Mouse (Mus musculus): ENCODE measurements around the gene AI481877.

DNA sequence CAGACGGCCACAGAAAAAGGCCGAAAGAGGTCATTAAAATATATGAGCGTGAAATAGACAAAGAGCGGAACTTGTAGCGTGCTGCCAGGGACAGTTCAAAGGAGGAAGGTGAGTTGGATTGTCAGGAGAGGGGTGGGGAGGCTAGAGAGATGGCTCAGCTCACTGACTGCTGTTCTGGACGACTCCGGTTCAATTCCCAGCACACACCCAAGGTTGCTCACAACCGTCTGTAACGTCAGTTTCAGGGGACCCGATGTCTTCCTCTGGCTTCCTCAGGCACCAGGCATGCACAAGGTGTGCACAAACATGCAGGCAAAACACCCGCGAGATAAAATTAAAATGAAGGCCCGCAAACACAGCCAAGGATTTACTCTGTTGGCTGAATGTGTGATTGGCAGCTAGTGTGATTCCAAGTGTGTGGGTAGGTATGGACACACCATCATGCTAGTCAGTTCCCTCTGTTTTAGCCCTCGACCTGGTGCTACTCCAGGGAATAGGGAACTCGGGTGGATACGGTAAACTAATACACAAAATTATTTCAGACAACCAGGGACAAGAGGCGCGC is 102.9 kb downstream of the AI481877 start:
- TF ChIP-seq CTCF (IDR thresholded peaks at IDR 0.05; ENCODE audit: borderline replicate concordance, insufficient read depth, low read depth, low read length), result no peak
- no peak for TF ChIP-seq POLR2A (IDR thresholded peaks at IDR 0.05; ENCODE audit: borderline replicate concordance, insufficient read depth, low read length)
